Mouse (Mus musculus) forebrain, embryonic 12.5 days (tissue): ENCODE results near the gene Kcnj5. TPM values are rescaled to one million over a fixed set of nuclear protein-coding genes. Genes with fewer than 3 reads are reported as not detected.

Source experiments
- ATAC-seq: fragments of 200-750 bp; cut with Nextera tagmentation; 2 replicates; pipeline ENCODE4 v1.8.0; 2017; ENCODE audit warnings: moderate TSS enrichment; ENCODE audit not compliant: low FRiP score
- H3K27ac ChIP-seq: fragments of 300-500 bp; sonication (generic); 2 replicates; pipeline ENCODE4 v1.5.1; 2016; ENCODE audit warnings: mild to moderate bottlenecking
- H3K27me3 ChIP-seq: fragments of 300-500 bp; sonication (generic); 2 replicates; pipeline ENCODE4 v1.6.1; 2016; ENCODE audit warnings: mild to moderate bottlenecking
- H3K36me3 ChIP-seq: fragments of 300-500 bp; sonication (generic); replicated peaks from 2 replicates; pipeline ENCODE4 v1.6.1; 2016; ENCODE audit warnings: mild to moderate bottlenecking
- H3K4me1 ChIP-seq: fragments of 300-500 bp; sonication (generic); 2 replicates; pipeline ENCODE4 v1.6.1; 2016
- H3K4me2 ChIP-seq: fragments of 300-500 bp; sonication (generic); 2 replicates; pipeline ENCODE4 v1.6.1; 2016; ENCODE audit warnings: mild to moderate bottlenecking, moderate library complexity
- H3K4me3 ChIP-seq: fragments of 300-500 bp; sonication (generic); replicated peaks from 2 replicates; pipeline ENCODE4 v1.5.1; 2016; ENCODE audit warnings: mild to moderate bottlenecking
- H3K9ac ChIP-seq: fragments of 300-500 bp; sonication (generic); 2 replicates; pipeline ENCODE4 v1.6.1; 2016; ENCODE audit warnings: mild to moderate bottlenecking
- H3K9me3 ChIP-seq: fragments of 300-500 bp; sonication (generic); 2 replicates; pipeline ENCODE4 v1.6.1; 2016
- WGBS: fragments of 180-500 bp; shearing (Covaris S2); methylation state at CpG from one replicate; pipeline ENCODE4 v1.1.7; 2016; 5-methylcytosine and 5-hydroxymethylcytosine counted together
- polyA plus RNA-seq: library from polyadenylated mRNA; unstranded; fragments of >200 nt; fragmentation: Nextera tagmentation; extraction: Ambion mirVana; gene quantifications from 2 replicates; pipeline ENCODE4 v1.2.1, GENCODE M21; 2016

The Kcnj5 gene
- polyA plus RNA-seq, 1 experiment from 2014 or later, result 0.83 TPM

- Histone ChIP-seq H3K9me3 (no peaks in the 10 kb centered on the region), H3K27me3 (peaks cover 60% of the 10 kb centered on the region), H3K4me1 (peaks cover 13% of the 10 kb centered on the region; the same call in 1 of the 2 replicates), H3K27ac (no peak overlapping the region), H3K36me3 (no peaks in the 10 kb centered on the region), H3K9ac (no peak overlapping the region), H3K4me3 (no peak overlapping the region), H3K4me2 (no peak overlapping the region)
- ATAC-seq, result 0 out of 2 replicates have a peak, but pooled peaks have one; percentile 39
- WGBS, result 5% methylated on average over 6 of the region's 6 CpGs
Observed at GRCm38 (mm10) chr9:32350332-32350731, 6.2 kb upstream of the Kcnj5 start.

- no peaks in the 10 kb centered on the region for H3K9me3 ChIP-seq
- peaks cover 20% of the 10 kb centered on the region for H3K4me1 ChIP-seq
- no peak overlapping the region for H3K4me3 ChIP-seq
- H3K27me3 ChIP-seq, result peaks cover 70% of the 10 kb centered on the region
- H3K9ac ChIP-seq, result no peak overlapping the region
- no peak overlapping the region for H3K27ac ChIP-seq
- H3K4me2 ChIP-seq, result no peak overlapping the region
- 88% methylated on average over 10 of the region's 10 CpGs for WGBS
- H3K36me3 ChIP-seq, result no peaks in the 10 kb centered on the region
- ATAC-seq, result no peak
Observed at GRCm38 (mm10) chr9:32349344-32349743, 5.2 kb upstream of the Kcnj5 start.

GRCm38 (mm10) chr9:32348096-32348495 lies 3.9 kb upstream of the Kcnj5 start:
- no peak overlapping the region for H3K27ac ChIP-seq
- no peaks in the 10 kb centered on the region for H3K36me3 ChIP-seq
- no peak overlapping the region for H3K9ac ChIP-seq
- whole genome bisulfite sequencing, result 54% methylated on average over 8 of the region's 8 CpGs
- no peak for ATAC-seq
- peaks cover 29% of the 10 kb centered on the region for H3K4me1 ChIP-seq
- peaks cover 83% of the 10 kb centered on the region for H3K27me3 ChIP-seq
- H3K9me3 ChIP-seq, result no peaks in the 10 kb centered on the region
- no peak overlapping the region for H3K4me3 ChIP-seq
- H3K4me2 ChIP-seq, result no peak overlapping the region

GRCm38 (mm10) chr9:32344489-32344888 lies 339 bp upstream of the Kcnj5 start:
- Histone ChIP-seq H3K27me3 (peaks cover 90% of the 10 kb centered on the region), H3K27ac (no peak overlapping the region)
- 1% methylated on average over 21 of the region's 21 CpGs for WGBS

GRCm38 (mm10) chr9:32342929-32343328 lies 1.2 kb downstream of the Kcnj5 start:
- H3K4me3 ChIP-seq, result no peak overlapping the region
- no peak overlapping the region for H3K9ac ChIP-seq
- H3K36me3 ChIP-seq, result no peaks in the 10 kb centered on the region
- H3K27me3 ChIP-seq, result peaks cover 83% of the 10 kb centered on the region
- ATAC-seq, result no peak
- H3K9me3 ChIP-seq, result no peaks in the 10 kb centered on the region
- H3K4me1 ChIP-seq, result peaks cover 25% of the 10 kb centered on the region
- 23% methylated on average over 8 of the region's 8 CpGs for WGBS
- H3K27ac ChIP-seq, result no peak overlapping the region
- H3K4me2 ChIP-seq, result no peak overlapping the region

More at GRCm38 (mm10) chr9:32344489-32344888, 339 bp upstream of the Kcnj5 start:
- Histone ChIP-seq H3K4me3 (peak overlapping the region; percentile 33), H3K9me3 (no peaks in the 10 kb centered on the region), H3K36me3 (no peaks in the 10 kb centered on the region), H3K9ac (0 out of 2 replicates have a peak overlapping the region, but pooled peaks have one; percentile 25), H3K4me1 (peaks cover 25% of the 10 kb centered on the region), H3K4me2 (peak overlapping the region; percentile 56)
- ATAC-seq, result 0 out of 2 replicates have a peak, but pooled peaks have one; percentile 21

GRCm38 (mm10) chr9:32340831-32341230 lies 3.3 kb downstream of the Kcnj5 start:
- peaks cover 77% of the 10 kb centered on the region for H3K27me3 ChIP-seq
- peaks cover 18% of the 10 kb centered on the region for H3K4me1 ChIP-seq
- no peak overlapping the region for H3K4me3 ChIP-seq
- no peak overlapping the region for H3K9ac ChIP-seq
- no peak overlapping the region for H3K27ac ChIP-seq
- no peaks in the 10 kb centered on the region for H3K36me3 ChIP-seq
- ATAC-seq, result no peak
- no peak overlapping the region for H3K4me2 ChIP-seq
- no peaks in the 10 kb centered on the region for H3K9me3 ChIP-seq
- WGBS, result 79% methylated on average over 5 of the region's 5 CpGs

GRCm38 (mm10) chr9:32335389-32336150 lies 8.6 kb downstream of the Kcnj5 start:
- Histone ChIP-seq H3K27me3 (peaks cover 26% of the 10 kb centered on the region; the same call in 1 of the 2 replicates), H3K27ac (no peak overlapping the region), H3K36me3 (no peaks in the 10 kb centered on the region), H3K9me3 (0 out of 2 replicates have a peak, but pooled peaks cover 2% of the 10 kb centered on the region), H3K4me2 (no peak overlapping the region), H3K4me1 (no peaks in the 10 kb centered on the region), H3K4me3 (no peak overlapping the region), H3K9ac (no peak overlapping the region)
- WGBS, result 86% methylated on average over 13 of the region's 13 CpGs
- no peak for ATAC-seq

- no peak for ATAC-seq
- WGBS, result 75% methylated on average over 5 of the region's 5 CpGs
- Histone ChIP-seq H3K4me1 (no peaks in the 10 kb centered on the region), H3K27ac (no peak overlapping the region), H3K36me3 (no peaks in the 10 kb centered on the region), H3K9me3 (0 out of 2 replicates have a peak, but pooled peaks cover 2% of the 10 kb centered on the region), H3K9ac (no peak overlapping the region), H3K4me3 (no peak overlapping the region), H3K4me2 (no peak overlapping the region), H3K27me3 (peaks cover under 1% of the 10 kb centered on the region; the same call in 1 of the 2 replicates)
Observed at GRCm38 (mm10) chr9:32331162-32331561, 13.0 kb downstream of the Kcnj5 start.

GRCm38 (mm10) chr9:32328777-32329176 lies 15.4 kb downstream of the Kcnj5 start:
- Histone ChIP-seq H3K27ac (no peak overlapping the region), H3K4me2 (no peak overlapping the region), H3K27me3 (no peaks in the 10 kb centered on the region), H3K4me3 (no peak overlapping the region), H3K36me3 (no peaks in the 10 kb centered on the region), H3K4me1 (no peaks in the 10 kb centered on the region), H3K9ac (no peak overlapping the region), H3K9me3 (no peaks in the 10 kb centered on the region)
- WGBS, result 85% methylated on average over 4 of the region's 4 CpGs
- ATAC-seq, result no peak

GRCm38 (mm10) chr9:32323610-32324009 lies 20.5 kb downstream of the Kcnj5 start:
- Histone ChIP-seq H3K4me2 (no peak overlapping the region), H3K4me1 (peaks cover 4% of the 10 kb centered on the region; the same call in 1 of the 2 replicates), H3K9me3 (no peaks in the 10 kb centered on the region), H3K27ac (no peak overlapping the region), H3K4me3 (no peak overlapping the region), H3K27me3 (no peaks in the 10 kb centered on the region), H3K36me3 (no peaks in the 10 kb centered on the region), H3K9ac (no peak overlapping the region)
- 61% methylated on average over 7 of the region's 7 CpGs for WGBS
- ATAC-seq, result no peak

GRCm38 (mm10) chr9:32320167-32320566 lies 24.0 kb downstream of the Kcnj5 start:
- Histone ChIP-seq H3K4me1 (peaks cover 4% of the 10 kb centered on the region; the same call in 1 of the 2 replicates), H3K4me2 (no peak overlapping the region), H3K27ac (no peak overlapping the region), H3K9ac (no peak overlapping the region), H3K4me3 (no peak overlapping the region), H3K27me3 (no peaks in the 10 kb centered on the region), H3K9me3 (no peaks in the 10 kb centered on the region), H3K36me3 (no peaks in the 10 kb centered on the region)
- WGBS, result 63% methylated on average over 3 of the region's 3 CpGs
- ATAC-seq, result no peak; the same call in 1 of the 2 replicates

- ATAC-seq, result no peak
- Histone ChIP-seq H3K27me3 (no peaks in the 10 kb centered on the region), H3K4me2 (no peak overlapping the region), H3K9ac (no peak overlapping the region), H3K4me3 (no peak overlapping the region), H3K27ac (no peak overlapping the region), H3K9me3 (no peaks in the 10 kb centered on the region), H3K36me3 (no peaks in the 10 kb centered on the region), H3K4me1 (peaks cover 8% of the 10 kb centered on the region)
- 83% methylated on average over 3 of the region's 3 CpGs for WGBS
Observed at GRCm38 (mm10) chr9:32315999-32316398, 28.2 kb downstream of the Kcnj5 start.

GRCm38 (mm10) chr9:32314071-32314470 lies 30.1 kb downstream of the Kcnj5 start:
- WGBS, result 86% methylated on average over 3 of the region's 3 CpGs
- Histone ChIP-seq H3K9me3 (no peaks in the 10 kb centered on the region), H3K27ac (no peak overlapping the region), H3K27me3 (no peaks in the 10 kb centered on the region), H3K4me3 (no peak overlapping the region), H3K4me1 (peaks cover 4% of the 10 kb centered on the region; the same call in 1 of the 2 replicates), H3K36me3 (no peaks in the 10 kb centered on the region), H3K4me2 (no peak overlapping the region), H3K9ac (no peak overlapping the region)
- ATAC-seq, result no peak
